Mouse (Mus musculus) gastrocnemius, adult 8-10 months (tissue): ENCODE measurements around the gene Rab3c. TPM values are rescaled to one million over a fixed set of nuclear protein-coding genes. Genes with fewer than 3 reads are reported as not detected.

ENCODE experiments used
- DNase-seq, 2 experiments: peaks; one replicate each; pipeline ENCODE4 v3.0.0; 2022; ENCODE audit warnings: low spot score in 2 of 2
- total RNA-seq, 4 experiments: library from RNA; stranded (reverse); gene quantifications; 2 replicates each; pipeline ENCODE4 v1.2.4; 2022

The Rab3c gene
- total RNA-seq, 4 experiments from 2014 or later: 0.16 TPM; not detected in 3

GRCm38 (mm10) chr13:110094998-110095397, 185.8 kb downstream of the Rab3c start:
- no peak for DNase-seq

DNA sequence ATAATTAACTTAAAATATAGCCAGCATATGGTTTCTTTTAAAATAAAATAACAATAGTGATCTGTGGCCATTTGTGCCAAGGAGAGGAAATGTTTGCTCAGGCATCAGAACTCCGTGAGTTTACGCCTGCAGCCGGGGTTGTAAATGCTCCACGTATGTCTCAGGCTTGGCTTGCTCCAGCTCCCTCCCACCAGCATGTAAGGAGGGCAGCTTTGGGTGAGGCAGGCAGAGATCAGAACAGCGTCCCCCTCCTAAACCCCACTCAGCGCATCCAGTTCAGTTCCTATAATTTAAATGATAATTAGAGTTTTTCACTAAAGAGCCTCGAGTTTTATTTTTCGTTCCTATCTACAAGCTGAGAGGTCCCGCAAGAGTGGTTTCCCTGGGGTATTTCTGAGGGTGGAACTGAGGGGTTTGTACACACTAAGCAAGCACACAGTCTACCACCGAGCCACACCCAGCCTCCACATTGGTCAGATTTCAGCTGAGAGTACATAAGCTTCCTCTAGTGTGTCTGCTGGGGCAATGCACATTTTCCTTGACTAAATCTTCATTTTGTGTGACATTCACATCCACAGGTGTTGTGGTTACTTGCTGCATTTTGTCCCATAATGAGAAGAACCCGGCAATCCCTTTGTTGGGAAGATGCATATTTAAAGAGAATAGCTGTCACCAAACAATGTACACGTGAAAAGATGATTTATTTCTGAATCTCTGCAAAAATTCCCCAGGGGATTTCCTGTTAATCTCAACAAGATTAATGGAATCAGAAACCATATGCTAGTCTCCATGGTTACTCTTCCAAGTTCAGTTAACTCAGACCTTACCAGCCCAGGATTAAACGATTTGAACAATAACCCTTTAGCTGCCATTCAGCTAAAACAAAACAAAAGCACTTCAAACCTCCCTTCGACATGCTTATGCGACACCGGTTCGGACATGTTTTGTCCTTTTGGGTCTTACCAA, 186.8 kb downstream of the Rab3c start:
- no peak for DNase-seq

DNA sequence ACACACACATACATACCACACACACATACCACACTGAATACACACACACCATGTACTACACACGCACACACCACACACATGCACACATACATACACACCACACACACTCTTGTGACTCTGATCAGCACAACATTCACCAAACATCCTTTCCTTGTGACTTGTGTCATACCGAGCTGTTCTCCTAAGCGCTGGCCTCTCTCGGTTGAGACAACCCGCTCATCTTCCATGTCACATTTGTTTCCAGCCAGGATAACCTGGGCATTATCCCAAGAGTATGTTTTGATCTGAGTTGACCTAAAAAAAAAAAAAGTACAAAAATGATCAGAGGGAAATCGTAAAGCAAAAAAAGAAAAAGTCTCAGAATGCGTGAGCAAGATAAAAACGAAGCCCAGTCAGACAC, 196.8 kb downstream of the Rab3c start:
- DNase-seq: no peak

DNA sequence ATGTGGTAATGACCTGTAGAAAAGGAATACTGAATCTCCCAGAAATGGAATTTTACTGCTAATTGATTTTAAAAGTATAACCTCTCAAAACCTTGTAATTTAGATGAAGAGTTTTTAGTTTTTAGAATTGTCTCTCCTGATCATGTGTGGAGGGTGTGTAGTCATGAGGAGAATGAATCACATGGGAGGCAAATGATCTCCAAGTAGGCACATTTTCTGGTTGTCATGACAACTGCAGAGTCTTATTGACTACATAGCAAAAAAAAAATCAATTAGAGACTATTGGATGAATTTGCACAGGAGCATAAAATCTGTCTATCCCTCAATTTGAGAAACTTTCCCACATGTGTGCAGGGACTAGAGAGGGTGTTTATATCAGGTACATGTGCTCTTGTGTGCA, 199.6 kb downstream of the Rab3c start:
- DNase-seq: no peak

DNA sequence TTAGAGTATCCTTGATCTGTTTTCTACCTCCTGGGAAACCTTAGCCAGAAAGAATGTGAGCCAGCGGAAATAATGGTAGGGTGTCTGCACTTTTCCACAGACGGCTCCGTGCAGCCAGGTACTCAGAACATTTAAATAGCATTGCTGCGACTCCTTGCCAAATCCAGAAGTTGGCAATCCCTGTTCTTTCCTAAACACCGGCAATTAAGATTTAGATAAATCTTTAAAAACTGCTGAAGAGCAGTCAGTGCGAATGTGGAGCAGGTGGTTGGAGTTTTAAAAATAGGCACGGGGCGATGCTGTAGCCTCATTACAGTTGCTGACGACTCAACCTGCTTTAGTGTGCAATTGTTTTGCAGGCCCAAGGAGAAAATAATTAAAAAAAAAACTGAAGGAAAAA, 205.2 kb downstream of the Rab3c start:
- no peak for DNase-seq

DNA sequence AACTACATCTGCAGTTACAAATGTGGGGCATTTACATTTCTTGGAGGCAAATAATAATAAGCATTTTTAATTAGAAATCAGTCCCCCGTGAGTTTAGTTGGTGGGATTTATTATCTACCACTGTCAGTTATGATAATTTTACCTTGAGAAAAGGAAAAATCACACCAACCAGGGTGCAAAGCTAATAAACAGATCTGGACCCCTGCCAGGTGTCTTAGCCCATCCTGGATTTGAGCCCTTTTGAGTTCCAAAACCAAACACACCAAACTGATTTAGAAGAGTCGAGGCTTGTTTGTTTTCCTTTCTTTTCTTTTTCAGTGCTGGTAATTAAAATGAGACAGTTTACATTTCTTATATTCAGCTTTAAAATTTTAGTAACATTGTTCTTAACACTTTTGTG, 206.6 kb downstream of the Rab3c start:
- no peak for DNase-seq

- peak in 1 of 2 experiments; percentile 11 for DNase-seq
These were observed 213.6 kb downstream of the Rab3c start for GRCm38 (mm10) chr13:110067149-110067548.

DNA sequence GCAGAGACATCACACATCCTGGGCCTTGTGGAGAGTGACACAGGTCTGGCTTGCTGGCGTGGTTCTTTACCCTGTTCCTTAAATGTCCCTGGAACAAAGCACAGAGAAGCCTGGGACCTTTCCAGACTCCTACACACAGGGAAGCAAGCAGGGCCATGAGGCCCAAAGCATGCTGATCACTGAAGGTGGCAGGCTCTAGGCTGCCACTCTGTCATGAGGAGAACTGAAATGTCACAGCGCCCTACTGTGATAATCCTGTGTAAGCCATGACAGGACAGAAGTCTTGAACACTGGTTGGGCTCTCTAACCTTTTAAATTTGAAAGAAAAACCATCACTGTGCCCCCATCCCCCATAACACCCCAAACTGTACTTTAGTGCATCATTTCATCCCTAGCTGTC, 214.1 kb downstream of the Rab3c start:
- DNase-seq: no peak

DNA sequence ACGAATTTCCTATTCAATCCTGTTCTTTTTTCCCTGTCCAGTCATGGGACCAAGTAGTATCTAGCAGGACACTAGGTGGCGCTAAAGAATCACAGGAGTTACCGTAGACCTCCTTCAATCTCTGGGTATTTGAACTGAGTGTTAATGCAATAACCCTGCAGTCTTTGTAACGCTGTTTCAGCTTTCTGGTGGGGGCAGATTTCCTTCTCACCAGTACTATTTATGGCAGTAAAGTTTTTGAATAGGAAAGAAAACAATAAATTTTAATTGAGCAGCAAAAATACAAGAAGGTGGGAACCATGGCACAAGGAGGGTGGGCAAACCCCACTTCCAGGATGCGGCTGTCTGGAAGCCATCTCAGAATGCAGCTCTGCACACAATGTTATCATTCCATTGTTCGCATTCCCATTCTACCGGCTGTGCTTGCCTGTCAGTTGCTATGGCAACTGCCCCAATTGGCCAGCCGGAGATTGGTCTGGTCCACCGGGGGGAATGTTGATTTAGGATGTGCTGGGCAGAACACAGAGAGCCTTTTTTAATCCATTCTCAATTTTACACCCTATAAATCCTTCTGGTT, 217.9 kb downstream of the Rab3c start:
- DNase-seq: peak; percentile 6 to 11

GRCm38 (mm10) chr13:110062288-110062687, 218.5 kb downstream of the Rab3c start:
- no peak for DNase-seq

GRCm38 (mm10) chr13:110054538-110054937, 226.3 kb downstream of the Rab3c start:
- no peak for DNase-seq

GRCm38 (mm10) chr13:110048767-110049434, 231.9 kb downstream of the Rab3c start:
- DNase-seq: no peak

GRCm38 (mm10) chr13:110044418-110044817, 236.4 kb downstream of the Rab3c start:
- DNase-seq: no peak

DNA sequence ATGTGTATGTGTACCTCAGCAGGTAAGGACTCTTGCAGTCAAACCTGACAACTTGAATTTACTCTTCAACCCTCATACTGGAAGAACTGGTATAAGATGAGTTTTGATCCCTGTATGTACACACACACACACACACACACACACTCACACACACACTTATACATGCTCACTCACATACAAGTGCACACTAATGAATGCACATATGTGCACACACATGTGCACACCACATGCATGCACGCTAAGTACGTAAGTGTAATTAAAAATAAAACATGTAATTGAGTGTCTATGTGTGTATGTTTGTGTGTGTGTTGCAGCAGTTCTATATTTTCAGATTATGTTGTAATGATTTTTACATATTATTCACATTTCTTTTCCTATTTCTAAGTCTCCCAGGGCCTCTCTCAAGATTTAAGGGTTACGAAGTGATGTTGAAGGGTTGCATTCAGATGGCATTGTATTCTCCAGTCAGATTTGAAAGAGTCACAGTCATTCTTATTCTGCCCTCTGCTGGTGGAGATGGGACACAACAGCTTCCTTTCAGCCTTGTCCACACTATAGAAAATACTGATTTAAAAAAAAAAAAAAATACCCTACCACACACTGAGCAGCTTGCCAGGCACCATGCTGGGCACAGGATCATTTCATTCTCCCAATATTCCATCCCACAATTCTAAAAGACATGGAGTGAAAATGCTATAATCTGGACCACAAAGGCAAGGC, 240.9 kb downstream of the Rab3c start:
- DNase-seq: no peak

DNA sequence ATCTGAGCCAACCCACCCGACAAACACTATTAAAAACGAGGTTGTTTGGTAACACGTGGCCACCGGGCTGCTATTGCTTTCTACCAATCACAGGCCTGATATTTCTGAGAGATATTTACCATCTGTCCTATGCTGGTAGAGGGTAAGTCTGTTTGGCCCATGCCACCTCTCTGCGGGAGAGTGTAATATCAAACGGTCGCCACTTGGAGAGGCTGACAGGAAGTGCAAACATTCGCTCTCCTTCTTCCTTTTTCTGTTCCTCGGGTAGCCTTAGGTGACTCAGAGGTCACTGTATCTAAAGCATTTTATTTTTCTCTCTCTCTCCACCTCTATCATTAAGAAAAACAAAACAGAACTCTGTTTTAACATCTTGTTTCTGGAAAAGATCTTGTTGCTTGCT, 241.6 kb downstream of the Rab3c start:
- DNase-seq: no peak

GRCm38 (mm10) chr13:110038521-110038920, 242.3 kb downstream of the Rab3c start:
- no peak for DNase-seq

DNA sequence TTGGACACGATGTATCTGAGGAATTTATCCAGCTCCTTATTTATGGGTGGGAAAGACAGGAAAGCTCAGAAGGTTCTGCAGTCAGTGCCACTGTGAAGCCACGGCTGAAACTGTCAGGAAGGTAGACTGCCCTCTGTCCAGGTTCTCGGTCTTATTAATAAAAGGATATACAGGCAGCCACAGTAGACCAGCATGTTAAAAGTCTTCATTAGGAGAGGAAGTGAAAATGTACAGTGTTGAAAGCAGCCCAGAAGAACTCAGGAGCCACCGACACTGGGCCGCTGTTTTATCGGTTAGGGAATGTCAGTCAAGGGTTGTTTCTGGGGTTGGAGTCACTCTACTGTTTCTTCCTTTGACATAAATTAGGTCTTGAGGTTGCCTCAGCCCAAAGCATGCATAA, 245.9 kb downstream of the Rab3c start:
- DNase-seq: no peak

DNA sequence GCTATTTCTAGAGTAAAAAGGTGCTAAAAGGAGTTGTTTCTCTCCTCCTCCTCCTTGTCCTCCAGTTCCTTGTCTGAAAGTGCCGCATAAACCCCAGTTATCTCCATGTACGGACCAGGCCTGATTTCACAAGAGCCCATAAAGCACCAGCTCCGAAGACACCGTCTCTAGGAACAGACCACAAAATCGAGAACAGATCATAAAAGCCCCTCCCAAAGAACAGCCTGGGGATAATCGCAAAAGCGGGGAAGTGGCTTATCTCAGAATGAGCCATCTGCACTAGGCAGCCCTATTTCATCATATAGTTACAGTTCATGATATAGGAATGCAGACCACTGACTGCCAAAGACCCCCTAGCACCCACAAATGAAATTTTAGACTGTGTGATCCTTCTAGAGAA, 246.8 kb downstream of the Rab3c start:
- DNase-seq: no peak

DNA sequence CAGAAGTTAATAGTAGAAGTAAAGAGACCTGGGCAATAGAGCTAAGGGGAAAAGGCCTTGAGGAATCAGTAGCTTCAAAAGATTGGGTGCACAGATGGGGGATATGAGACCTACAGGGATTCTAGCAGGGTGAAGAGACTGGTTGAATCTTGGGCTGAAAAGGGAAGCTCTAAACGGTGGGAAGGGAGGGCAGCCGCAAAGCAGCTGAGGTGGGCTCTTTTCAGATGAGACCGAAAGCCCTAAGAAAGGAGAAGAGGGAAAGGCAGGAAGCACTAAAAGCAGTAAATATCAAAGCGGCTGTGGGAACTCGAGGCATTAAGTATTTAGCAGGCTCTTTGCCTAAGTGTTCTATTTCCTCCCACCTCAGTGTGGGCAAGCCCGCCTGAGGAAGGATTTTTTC, 248.9 kb downstream of the Rab3c start:
- no peak for DNase-seq

DNA sequence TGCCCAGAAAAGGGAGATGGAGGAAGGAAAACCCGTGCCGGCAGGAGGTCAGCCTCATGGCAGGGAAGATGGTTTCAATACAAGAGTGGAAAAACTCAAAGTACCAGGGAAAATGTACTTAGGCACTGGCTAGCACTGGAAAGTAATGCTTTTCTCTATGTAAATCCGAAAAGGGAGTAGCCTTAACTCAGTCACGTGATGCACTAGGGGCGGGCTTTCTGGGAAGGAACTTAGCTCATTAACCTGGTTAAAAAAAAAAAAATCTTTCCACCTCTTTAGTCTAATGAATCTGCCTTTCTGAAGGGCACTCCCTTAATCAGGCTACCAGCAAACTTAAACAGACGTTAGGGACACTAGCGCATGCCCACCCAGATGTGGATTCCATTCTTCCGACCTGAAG, 249.7 kb downstream of the Rab3c start:
- DNase-seq: no peak

GRCm38 (mm10) chr13:110024381-110025161, 256.2 kb downstream of the Rab3c start:
- no peak for DNase-seq
